Mouse (Mus musculus) embryonic facial prominence, embryonic 12.5 days (tissue): ENCODE data around the gene Tcf7l2. TPM values are rescaled to one million over a fixed set of nuclear protein-coding genes. Genes with fewer than 3 reads are reported as not detected.

ENCODE experiments used
- ATAC-seq: fragments of 200-750 bp; cut with Nextera tagmentation; 2 replicates; pipeline ENCODE4 v1.8.0; 2017; ENCODE audit not compliant: insufficient number of reproducible peaks, insufficient read depth, low FRiP score, low TSS enrichment
- H3K27ac ChIP-seq: fragments of 300-500 bp; sonication (generic); 2 replicates; pipeline ENCODE4 v1.5.1; 2016; ENCODE audit warnings: mild to moderate bottlenecking
- H3K27me3 ChIP-seq: fragments of 300-500 bp; sonication (generic); 2 replicates; pipeline ENCODE4 v1.6.1; 2016; ENCODE audit warnings: mild to moderate bottlenecking, moderate library complexity
- H3K36me3 ChIP-seq: fragments of 300-500 bp; sonication (generic); 2 replicates; pipeline ENCODE4 v1.6.1; 2016; ENCODE audit warnings: mild to moderate bottlenecking
- H3K4me1 ChIP-seq: fragments of 300-500 bp; sonication (generic); 2 replicates; pipeline ENCODE4 v1.6.1; 2016
- H3K4me2 ChIP-seq: fragments of 300-500 bp; sonication (generic); replicated peaks from 2 replicates; pipeline ENCODE4 v1.6.1; 2016; ENCODE audit warnings: mild to moderate bottlenecking, moderate library complexity
- H3K4me3 ChIP-seq: fragments of 300-500 bp; sonication (generic); 2 replicates; pipeline ENCODE4 v1.5.1; 2016; ENCODE audit warnings: mild to moderate bottlenecking
- H3K9ac ChIP-seq: fragments of 300-500 bp; sonication (generic); 2 replicates; pipeline ENCODE4 v1.6.1; 2016; ENCODE audit warnings: mild to moderate bottlenecking, moderate library complexity
- H3K9me3 ChIP-seq: fragments of 300-500 bp; sonication (generic); 2 replicates; pipeline ENCODE4 v1.6.1; 2016; ENCODE audit warnings: mild to moderate bottlenecking, moderate library complexity
- WGBS: fragments of 180-500 bp; shearing (Covaris S2); methylation state at CpG from one replicate; pipeline ENCODE4 v1.1.7; 2016; 5-methylcytosine and 5-hydroxymethylcytosine counted together
- polyA plus RNA-seq: library from polyadenylated mRNA; unstranded; fragments of >200 nt; fragmentation: Nextera tagmentation; extraction: Ambion mirVana; gene quantifications from 2 replicates; pipeline ENCODE4 v1.2.1, GENCODE M21; 2016

Tcf7l2 gene
- polyA plus RNA-seq, 1 experiment from 2014 or later: 148 TPM

DNA sequence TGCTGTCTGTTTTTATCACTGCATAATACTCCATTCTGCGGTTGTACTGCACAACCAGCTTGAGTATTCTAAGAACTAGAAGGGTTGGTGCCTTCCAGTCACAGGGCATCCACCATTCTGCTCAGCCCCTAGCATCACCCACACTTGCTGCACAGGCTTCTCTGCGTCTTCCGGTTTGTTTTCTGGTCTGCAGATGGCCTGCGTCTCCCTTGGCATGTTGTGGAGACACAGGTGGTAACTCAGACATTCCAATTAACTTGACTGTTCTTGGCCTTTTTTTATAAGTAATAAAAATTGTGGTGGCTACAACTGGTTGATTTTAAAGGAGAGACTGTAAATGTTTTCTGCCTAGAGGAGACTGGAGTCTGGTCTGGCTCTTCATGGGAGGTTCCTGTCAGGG lies 67.9 kb downstream of the Tcf7l2 start:
- Histone ChIP-seq H3K4me3 (no peak overlapping the region), H3K36me3 (no peaks in the 10 kb centered on the region), H3K9me3 (no peaks in the 10 kb centered on the region), H3K9ac (no peak overlapping the region), H3K4me1 (peaks cover 39% of the 10 kb centered on the region), H3K27me3 (no peaks in the 10 kb centered on the region), H3K27ac (no peak overlapping the region), H3K4me2 (no peak overlapping the region)
- WGBS: 87% methylated on average over 4 of the region's 4 CpGs
- ATAC-seq: no peak

DNA sequence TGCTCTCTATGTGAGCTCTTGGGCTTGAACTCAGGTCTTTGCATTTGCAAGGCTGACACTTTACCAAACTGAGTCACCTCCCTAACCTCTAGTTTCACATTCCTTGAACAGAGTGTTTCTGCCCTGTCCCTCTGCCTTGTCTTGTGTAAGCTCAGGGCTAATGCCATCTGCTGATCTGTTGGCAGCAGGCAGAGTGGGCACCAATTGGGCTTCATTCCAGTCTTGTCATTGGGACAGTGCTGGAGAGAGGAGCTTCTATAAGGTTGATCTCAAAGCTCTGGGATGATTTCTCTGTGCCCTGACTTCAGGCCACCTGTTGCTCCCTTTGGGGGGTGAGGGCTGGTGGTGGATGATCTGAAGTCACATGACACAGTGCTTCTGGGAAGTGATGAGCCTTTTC lies 70.6 kb downstream of the Tcf7l2 start:
- no peak overlapping the region for H3K4me2 ChIP-seq
- no peak overlapping the region for H3K9ac ChIP-seq
- no peaks in the 10 kb centered on the region for H3K27me3 ChIP-seq
- no peak overlapping the region for H3K27ac ChIP-seq
- ATAC-seq: no peak
- H3K4me1 ChIP-seq: peaks cover 47% of the 10 kb centered on the region
- no peaks in the 10 kb centered on the region for H3K9me3 ChIP-seq
- no peak overlapping the region for H3K4me3 ChIP-seq
- no peaks in the 10 kb centered on the region for H3K36me3 ChIP-seq

DNA sequence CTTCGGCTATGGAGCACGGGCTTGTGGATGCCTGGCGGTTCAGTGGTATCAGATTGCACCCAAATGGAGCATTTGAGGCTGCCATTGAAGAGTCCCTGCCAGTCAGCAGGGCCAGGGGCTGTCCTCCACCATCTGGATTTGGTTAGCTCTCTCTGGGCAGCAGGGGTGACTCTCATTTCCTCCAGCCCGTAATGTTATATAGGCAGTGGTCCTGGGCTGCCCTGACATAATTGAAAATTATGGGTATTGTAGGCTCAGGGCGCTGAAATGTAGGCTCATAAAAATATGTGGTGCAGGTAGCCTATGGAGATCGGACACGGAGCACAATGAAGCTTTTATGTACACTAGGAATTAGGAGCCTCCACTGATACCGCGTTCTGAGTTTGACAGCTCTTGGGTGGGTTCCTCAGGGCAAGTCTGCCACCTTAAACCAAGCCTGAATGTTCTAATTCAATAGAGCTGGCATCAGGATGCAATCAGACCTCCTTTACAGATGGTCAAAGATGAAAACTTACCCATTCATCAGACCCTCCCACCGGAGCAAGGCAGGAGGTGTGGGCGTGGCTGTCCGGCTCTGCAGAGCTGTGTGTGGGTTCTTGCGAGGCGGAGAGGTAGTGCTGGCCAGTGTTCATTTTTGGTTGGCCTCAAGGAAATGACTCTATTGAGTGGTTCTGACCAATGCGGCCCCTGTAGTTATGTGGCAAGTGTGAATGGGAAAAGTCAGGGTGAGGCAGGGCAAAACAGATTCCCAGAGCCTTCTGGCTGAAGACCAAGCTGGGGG lies 73.6 kb downstream of the Tcf7l2 start:
- Histone ChIP-seq H3K4me1 (peaks cover 45% of the 10 kb centered on the region), H3K4me2 (peak overlapping the region; percentile 33), H3K27ac (peak overlapping the region; percentile 80), H3K9me3 (no peaks in the 10 kb centered on the region), H3K4me3 (no peak overlapping the region), H3K27me3 (no peaks in the 10 kb centered on the region), H3K9ac (no peak overlapping the region), H3K36me3 (peaks cover 9% of the 10 kb centered on the region)
- WGBS: 16% methylated on average over 15 of the region's 15 CpGs
- ATAC-seq: peak; percentile 92

DNA sequence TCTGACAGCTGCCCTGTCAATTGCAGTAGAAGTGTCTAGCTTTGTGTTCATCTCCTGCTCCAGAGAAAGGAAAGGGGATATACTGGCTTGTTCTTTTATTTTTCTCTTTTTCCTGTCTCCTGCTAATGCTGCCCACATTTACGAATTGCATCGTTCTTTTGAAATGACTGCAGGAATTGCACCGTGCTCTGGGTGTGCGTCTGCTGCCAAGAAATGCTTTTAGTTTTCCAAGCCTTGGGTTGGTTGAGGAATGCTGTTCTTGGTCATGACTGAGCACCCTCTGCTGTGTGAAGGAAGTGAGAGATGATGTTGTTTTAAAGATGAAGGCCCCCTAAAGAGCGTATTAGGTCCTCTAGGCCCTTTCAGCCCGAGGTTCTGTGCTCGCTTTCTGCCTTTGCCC lies 75.4 kb downstream of the Tcf7l2 start:
- no peak for ATAC-seq
- 79% methylated on average over 7 of the region's 7 CpGs for WGBS
- Histone ChIP-seq H3K4me2 (no peak overlapping the region), H3K4me1 (peaks cover 45% of the 10 kb centered on the region), H3K4me3 (no peak overlapping the region), H3K9me3 (no peaks in the 10 kb centered on the region), H3K27ac (no peak overlapping the region), H3K27me3 (no peaks in the 10 kb centered on the region), H3K36me3 (peaks cover 23% of the 10 kb centered on the region), H3K9ac (no peak overlapping the region)

DNA sequence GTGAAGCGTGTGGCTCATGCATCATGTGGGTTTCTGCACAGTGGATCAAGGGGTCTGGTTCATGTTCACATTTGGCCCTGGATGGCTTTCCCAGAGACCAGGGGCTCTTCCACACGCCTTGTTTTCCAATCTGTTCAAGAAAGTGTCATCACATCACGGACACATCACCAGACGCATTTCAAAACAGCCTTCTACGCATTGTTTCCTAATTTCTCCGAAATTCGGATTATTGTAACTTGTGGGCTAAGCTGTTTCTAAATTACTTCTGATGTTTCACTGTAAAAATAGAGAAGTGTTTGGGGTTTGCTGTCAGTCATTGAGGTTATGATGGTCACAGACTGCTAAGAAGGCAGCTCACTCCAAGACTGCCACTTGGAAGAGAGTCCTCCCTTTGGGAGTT lies 78.6 kb downstream of the Tcf7l2 start:
- Histone ChIP-seq H3K9me3 (no peaks in the 10 kb centered on the region), H3K36me3 (peaks cover 26% of the 10 kb centered on the region), H3K27me3 (no peaks in the 10 kb centered on the region), H3K4me3 (no peak overlapping the region), H3K27ac (no peak overlapping the region), H3K9ac (no peak overlapping the region), H3K4me2 (no peak overlapping the region), H3K4me1 (peaks cover 45% of the 10 kb centered on the region)
- WGBS: 89% methylated on average over 7 of the region's 7 CpGs
- ATAC-seq: no peak

DNA sequence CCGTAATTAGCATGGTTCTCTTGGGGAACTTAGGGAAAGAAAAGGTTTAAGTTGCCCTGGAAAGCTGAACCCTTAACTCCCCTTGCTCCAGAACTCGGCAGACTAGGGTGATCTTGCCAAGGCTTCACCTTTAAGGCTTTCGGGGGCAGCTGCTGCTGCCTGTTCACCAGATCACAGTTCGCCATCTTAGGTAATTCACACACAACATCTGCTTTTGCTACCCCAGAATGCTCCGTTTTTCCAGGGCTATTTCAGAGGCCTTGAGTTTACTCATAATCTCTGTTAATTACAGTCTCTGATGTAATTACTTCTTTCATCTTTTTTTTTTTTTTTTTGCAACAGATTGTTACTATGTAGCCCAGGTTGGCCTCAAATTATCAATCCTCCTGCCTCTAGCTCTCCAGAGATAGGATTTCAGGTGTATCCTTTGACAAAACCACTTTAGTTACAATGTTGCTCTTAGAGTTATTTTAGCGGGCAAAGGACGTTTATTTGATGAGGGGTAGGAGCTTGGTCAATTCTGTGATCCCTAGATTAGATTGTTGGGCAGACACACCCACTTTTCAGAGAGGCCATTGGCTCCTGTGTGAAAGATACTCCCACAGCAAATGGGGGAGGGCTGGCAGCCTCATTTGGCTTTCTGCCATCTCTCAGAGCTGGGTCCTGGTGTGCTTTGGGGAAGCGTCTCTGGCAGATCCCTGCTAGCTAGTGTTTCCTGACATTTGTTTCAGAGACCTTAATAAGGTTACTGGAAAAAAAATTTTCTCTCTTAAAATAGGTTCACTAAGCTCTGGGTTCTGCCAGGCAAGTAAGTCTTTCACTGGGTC lies 83.6 kb downstream of the Tcf7l2 start:
- Histone ChIP-seq H3K4me3 (no peak overlapping the region), H3K27me3 (no peaks in the 10 kb centered on the region), H3K9ac (no peak overlapping the region), H3K4me2 (no peak overlapping the region), H3K4me1 (peaks cover 57% of the 10 kb centered on the region), H3K9me3 (no peaks in the 10 kb centered on the region), H3K36me3 (peaks cover 17% of the 10 kb centered on the region), H3K27ac (peak overlapping the region; percentile 61)
- WGBS: 24% methylated on average over 8 of the region's 8 CpGs
- ATAC-seq: 0 out of 2 replicates have a peak, but pooled peaks have one; percentile 24

DNA sequence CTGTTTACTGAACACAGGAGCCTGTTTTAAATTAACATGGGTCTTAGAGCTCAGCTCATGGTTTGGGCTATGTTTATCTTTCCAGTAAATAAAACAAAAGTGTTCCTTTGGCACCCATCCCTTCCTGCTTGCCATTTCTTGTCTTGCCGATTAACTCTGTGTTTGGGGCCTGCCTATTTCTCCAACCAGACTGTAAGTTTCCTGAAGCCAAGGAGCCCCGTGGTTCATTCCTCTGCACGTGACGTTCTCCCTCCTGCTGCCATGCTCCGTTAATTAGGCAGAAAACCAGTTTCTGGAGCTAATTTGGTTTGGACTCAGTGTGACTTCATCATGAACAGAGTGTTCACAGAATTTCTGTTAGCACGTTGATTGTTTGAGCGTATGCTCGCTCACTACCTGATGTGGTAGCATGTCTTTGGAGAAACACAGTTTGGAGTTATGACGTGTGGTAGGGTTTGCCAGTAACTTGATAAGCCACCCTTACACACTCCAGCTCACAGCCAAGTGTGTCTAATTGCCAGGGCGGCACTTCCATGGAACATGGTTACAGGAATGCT lies 84.4 kb downstream of the Tcf7l2 start:
- Histone ChIP-seq H3K27ac (peak overlapping the region; percentile 61), H3K27me3 (no peaks in the 10 kb centered on the region), H3K4me2 (no peak overlapping the region), H3K9me3 (no peaks in the 10 kb centered on the region), H3K4me1 (peaks cover 66% of the 10 kb centered on the region), H3K4me3 (no peak overlapping the region), H3K36me3 (peaks cover 12% of the 10 kb centered on the region), H3K9ac (no peak overlapping the region)
- ATAC-seq: no peak
- WGBS: 49% methylated on average over 10 of the region's 10 CpGs

DNA sequence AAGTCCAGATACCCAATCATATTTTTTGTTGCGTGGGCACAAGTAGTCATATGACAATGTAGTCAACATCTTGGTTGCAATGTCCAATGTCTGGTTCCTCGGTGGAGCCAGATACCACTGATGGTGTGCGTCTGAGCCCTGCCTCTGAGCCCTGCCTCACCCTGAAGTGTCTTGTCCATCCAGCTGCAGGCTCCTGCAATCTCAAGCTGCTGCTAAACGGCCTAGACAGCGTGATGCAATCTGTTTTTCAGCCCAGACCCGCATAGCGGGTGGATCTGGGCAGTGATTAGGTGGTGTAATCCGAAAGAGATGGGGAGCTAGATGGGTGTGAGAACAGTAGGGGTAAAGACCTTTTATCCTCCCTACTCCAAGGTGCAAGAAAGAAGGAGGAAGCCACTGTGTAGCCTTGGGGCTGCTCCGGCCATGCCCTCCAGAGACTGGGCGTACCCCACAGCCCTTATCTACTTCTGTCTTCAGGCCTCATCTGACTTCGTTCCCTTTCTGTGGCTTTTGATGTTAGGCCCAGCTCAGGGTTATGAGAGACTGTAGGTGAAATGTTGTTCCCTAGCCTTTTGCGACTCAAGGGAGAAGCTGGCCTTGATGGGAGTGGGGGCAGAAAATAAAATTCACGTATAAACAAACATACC lies 86.1 kb downstream of the Tcf7l2 start:
- H3K9me3 ChIP-seq: no peaks in the 10 kb centered on the region
- peak overlapping the region; percentile 14; the same call in 1 of the 2 replicates for H3K27ac ChIP-seq
- 82% methylated on average over 13 of the region's 13 CpGs for WGBS
- no peak for ATAC-seq
- H3K4me2 ChIP-seq: no peak overlapping the region
- H3K36me3 ChIP-seq: no peaks in the 10 kb centered on the region
- H3K27me3 ChIP-seq: no peaks in the 10 kb centered on the region
- no peak overlapping the region for H3K4me3 ChIP-seq
- H3K4me1 ChIP-seq: peaks cover 75% of the 10 kb centered on the region
- H3K9ac ChIP-seq: no peak overlapping the region

DNA sequence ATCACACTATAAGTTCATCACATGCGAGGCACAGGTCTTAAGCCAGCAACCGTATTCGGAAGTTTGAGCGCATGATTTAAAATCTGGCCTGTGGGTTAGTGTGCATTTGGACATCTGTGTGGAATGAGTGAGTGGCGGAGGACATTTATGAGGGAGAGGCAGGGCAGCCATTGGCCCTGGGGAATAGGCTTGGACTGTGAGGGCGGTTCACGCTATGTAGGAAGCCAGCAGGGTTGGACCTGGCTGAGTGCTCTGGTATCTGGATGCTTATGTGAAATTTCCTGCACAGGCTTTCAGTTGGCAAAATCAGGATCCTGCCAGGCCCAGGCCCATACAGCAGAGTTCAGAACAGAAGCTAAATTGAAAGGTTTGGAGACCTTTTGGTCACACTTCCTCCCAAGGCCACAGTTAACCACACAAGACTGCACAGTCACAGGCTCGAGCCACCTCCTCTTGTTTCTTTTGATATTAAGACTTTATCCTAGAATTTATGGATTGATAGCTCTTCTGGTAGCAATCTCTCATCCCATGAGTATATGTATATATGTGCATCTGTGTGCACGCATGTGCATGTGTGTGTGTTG lies 89.4 kb downstream of the Tcf7l2 start:
- Histone ChIP-seq H3K9me3 (no peaks in the 10 kb centered on the region), H3K36me3 (peaks cover 3% of the 10 kb centered on the region; the same call in 1 of the 2 replicates), H3K4me2 (no peak overlapping the region), H3K27me3 (no peaks in the 10 kb centered on the region), H3K4me3 (no peak overlapping the region), H3K9ac (no peak overlapping the region), H3K27ac (no peak overlapping the region), H3K4me1 (peaks cover 49% of the 10 kb centered on the region)
- 84% methylated on average over 9 of the region's 9 CpGs for WGBS
- ATAC-seq: no peak

DNA sequence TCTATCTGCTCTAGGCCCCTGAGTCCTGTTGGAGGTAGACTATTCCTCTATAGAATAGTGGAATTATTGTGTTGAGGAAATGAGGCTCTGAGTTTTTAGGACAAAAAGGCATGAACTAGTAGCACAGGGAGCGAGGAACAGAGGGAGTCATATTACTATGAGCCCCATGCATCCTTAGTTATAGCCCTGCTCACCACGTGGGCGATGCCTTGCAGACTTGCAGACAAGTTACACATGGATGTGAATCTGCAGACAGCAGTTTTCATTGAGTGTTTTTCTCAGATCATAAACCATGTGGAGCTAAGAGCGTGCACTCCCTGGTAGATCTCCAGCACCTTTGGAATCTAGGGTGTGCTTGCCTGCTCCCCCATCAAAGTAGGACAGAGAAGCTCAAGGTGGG lies 90.5 kb downstream of the Tcf7l2 start:
- Histone ChIP-seq H3K27ac (0 out of 2 replicates have a peak overlapping the region, but pooled peaks have one; percentile 52), H3K27me3 (no peaks in the 10 kb centered on the region), H3K9me3 (no peaks in the 10 kb centered on the region), H3K4me2 (no peak overlapping the region), H3K4me1 (peaks cover 50% of the 10 kb centered on the region), H3K4me3 (no peak overlapping the region), H3K36me3 (peaks cover 3% of the 10 kb centered on the region; the same call in 1 of the 2 replicates), H3K9ac (no peak overlapping the region)
- WGBS: 37% methylated on average over 4 of the region's 4 CpGs
- ATAC-seq: no peak

DNA sequence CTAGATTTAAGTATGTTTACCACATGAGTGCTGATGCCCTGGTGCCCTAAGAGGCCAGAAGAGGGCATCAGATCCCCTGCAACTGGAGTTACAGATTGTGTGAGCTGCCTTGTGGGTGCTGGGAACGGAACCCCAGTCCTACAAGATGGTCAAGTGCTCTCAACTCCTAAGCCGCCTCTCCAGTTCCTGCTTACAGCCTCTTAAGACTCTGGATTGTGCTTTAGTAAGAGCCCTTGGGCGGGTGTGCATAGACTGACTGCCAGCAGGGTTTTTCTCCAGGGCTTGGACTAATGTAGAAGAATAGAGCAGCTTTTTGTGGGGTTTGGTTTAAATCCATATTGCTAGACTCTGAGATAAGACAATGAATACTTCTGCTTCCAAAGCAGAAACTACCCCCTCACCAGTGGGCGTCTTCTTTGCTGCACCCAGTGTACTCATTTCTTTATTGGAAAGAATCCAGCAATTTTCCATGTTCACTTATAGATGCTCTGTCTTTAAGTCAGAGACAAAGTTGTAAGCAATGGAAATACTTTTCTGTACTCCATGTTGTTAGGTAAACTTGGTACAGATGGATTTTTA lies 92.3 kb downstream of the Tcf7l2 start:
- WGBS: 92% methylated on average over 4 of the region's 4 CpGs
- H3K4me1 ChIP-seq: peaks cover 50% of the 10 kb centered on the region
- H3K27me3 ChIP-seq: no peaks in the 10 kb centered on the region
- no peak overlapping the region for H3K4me3 ChIP-seq
- H3K9me3 ChIP-seq: no peaks in the 10 kb centered on the region
- H3K9ac ChIP-seq: no peak overlapping the region
- no peak overlapping the region for H3K27ac ChIP-seq
- peaks cover 3% of the 10 kb centered on the region; the same call in 1 of the 2 replicates for H3K36me3 ChIP-seq
- ATAC-seq: no peak
- H3K4me2 ChIP-seq: no peak overlapping the region
